Mouse (Mus musculus): ENCODE measurements around the gene Wdr20.

The Wdr20 gene

GRCm38 (mm10) chr12:110846191-110846765, 108.5 kb downstream of the Wdr20 start:
- in situ Hi-C loops (cut with MboI; ENCODE audit: low sequenced_read_pairs), result loop anchor here (10.0 to 25.0 kb wide), 2 partner anchors 234 to 401 kb away; partner anchors contain the start of genes Dync1h1 and Ppp2r5c

DNA sequence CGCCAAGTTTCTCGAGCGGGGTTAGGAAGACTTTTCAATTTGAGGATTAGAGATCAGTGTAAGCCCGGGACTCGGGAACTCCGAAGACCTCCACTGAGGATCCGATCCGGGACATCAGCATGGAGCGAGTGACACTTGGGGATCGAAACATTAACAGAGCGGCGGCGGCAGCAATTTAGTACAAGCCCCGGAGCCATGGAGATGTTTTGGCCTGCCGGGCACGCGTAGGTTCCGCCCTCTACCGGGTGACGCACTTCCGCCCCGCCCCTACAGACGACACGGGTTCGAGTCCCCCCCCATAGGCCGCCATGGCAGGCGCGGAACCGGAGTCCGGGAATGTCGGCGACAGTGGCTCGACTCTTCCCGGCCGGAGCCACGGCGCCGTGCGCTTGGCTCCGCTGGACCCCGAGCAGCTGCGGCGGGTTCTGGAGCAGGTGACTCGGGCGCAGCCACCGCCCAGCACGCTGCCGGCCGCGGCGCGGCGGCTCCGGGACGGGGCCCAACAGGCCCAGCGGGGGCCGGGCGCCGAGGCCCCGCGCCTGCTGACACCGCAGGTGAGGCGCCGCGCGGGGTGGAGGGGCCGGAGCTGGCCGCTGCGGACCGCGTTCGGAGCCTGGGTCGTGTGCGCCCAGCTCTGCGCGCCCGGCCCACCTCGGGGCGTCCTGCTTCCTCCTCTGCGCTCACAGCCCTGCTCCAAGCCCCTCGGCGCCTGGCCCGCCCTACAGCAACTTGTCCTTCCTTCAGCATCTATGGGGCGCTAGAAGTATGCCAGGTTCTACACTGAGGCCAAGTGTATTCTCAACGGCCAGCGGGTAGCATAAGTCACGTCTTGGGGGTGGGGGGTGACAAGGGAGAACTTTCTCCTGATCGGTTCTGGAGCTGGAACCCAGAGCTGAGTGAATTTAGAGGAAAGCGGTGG, 112.5 kb downstream of the Wdr20 start, which contains the start of gene Zfp839:
Gene Zfp839 (plus strand): TSS at position 244 of the 919 bp plus-strand sequence.
- in situ Hi-C loops (cut with MboI; ENCODE audit: low sequenced_read_pairs), result no loop called here

GRCm38 (mm10) chr12:110850929-110851256, 113.1 kb downstream of the Wdr20 start:
- in situ Hi-C loops (cut with MboI; ENCODE audit: low sequenced_read_pairs), result no loop called here

- in situ Hi-C loops (cut with MboI; ENCODE audit: low sequenced_read_pairs), result no loop called here
Measured at GRCm38 (mm10) chr12:110851414-110851813, 113.7 kb downstream of the Wdr20 start.

- in situ Hi-C loops (cut with MboI; ENCODE audit: low sequenced_read_pairs), result no loop called here
Measured at GRCm38 (mm10) chr12:110851923-110852322, 114.2 kb downstream of the Wdr20 start.

All from CH12F3 (cell line).